Mouse (Mus musculus) liver, embryonic 13.5 days (tissue): Measurements from ENCODE around the gene Tsnax. TPM values are rescaled to one million over a fixed set of nuclear protein-coding genes. Genes with fewer than 3 reads are reported as not detected.

Source experiments
- ATAC-seq: fragments of 200-750 bp; cut with Nextera tagmentation; 2 replicates; pipeline ENCODE4 v1.8.0; 2017; ENCODE audit warnings: low read depth, mild to moderate bottlenecking, moderate number of reproducible peaks, moderate library complexity
- DNase-seq: peaks from one replicate; pipeline ENCODE4 v3.0.0; 2022
- H3K27ac ChIP-seq: fragments of 300-500 bp; sonication (generic); 2 replicates; pipeline ENCODE4 v1.5.1; 2015; ENCODE audit warnings: moderate library complexity, mild to moderate bottlenecking, inconsistent platforms
- H3K27me3 ChIP-seq: fragments of 300-500 bp; sonication (generic); 2 replicates; pipeline ENCODE4 v1.6.1; 2015; ENCODE audit warnings: mild to moderate bottlenecking, inconsistent platforms
- H3K36me3 ChIP-seq: fragments of 300-500 bp; sonication (generic); 2 replicates; pipeline ENCODE4 v1.6.1; 2015; ENCODE audit warnings: mild to moderate bottlenecking, inconsistent platforms
- H3K4me1 ChIP-seq: fragments of 300-500 bp; sonication (generic); replicated peaks from 2 replicates; pipeline ENCODE4 v1.6.1; 2015; ENCODE audit warnings: inconsistent platforms
- H3K4me2 ChIP-seq: fragments of 300-500 bp; sonication (generic); 2 replicates; pipeline ENCODE4 v1.6.1; 2015; ENCODE audit warnings: inconsistent platforms, mild to moderate bottlenecking, moderate library complexity
- H3K4me3 ChIP-seq: fragments of 300-500 bp; sonication (generic); replicated peaks from 2 replicates; pipeline ENCODE4 v1.5.1; 2015; ENCODE audit warnings: mild to moderate bottlenecking, inconsistent platforms
- H3K9ac ChIP-seq: fragments of 300-500 bp; sonication (generic); 2 replicates; pipeline ENCODE4 v1.6.1; 2015; ENCODE audit warnings: mild to moderate bottlenecking, inconsistent platforms
- H3K9me3 ChIP-seq: fragments of 300-500 bp; sonication (generic); replicated peaks from 2 replicates; pipeline ENCODE4 v1.6.1; 2016; ENCODE audit warnings: inconsistent platforms
- WGBS: fragments of 180-500 bp; shearing (Covaris S2); methylation state at CpG from one replicate; pipeline ENCODE4 v1.1.7; 2015; ENCODE audit not compliant: insufficient replicate concordance; 5-methylcytosine and 5-hydroxymethylcytosine counted together
- polyA plus RNA-seq: library from polyadenylated mRNA; unstranded; fragments of >200 nt; fragmentation: Nextera tagmentation; extraction: Ambion mirVana; gene quantifications from 2 replicates; pipeline ENCODE4 v1.2.1, GENCODE M21; 2015

Tsnax gene
- polyA plus RNA-seq = 53.0 and 59.6 TPM in 2 replicates

- DNase-seq (peak; percentile 80), ATAC-seq (peak; percentile 98)
- WGBS = 2% methylated on average over 75 of the region's 84 CpGs
- Histone ChIP-seq H3K4me1 (peaks cover 11% of the 10 kb centered on the region), H3K9me3 (no peaks in the 10 kb centered on the region), H3K36me3 (peaks cover 29% of the 10 kb centered on the region), H3K27me3 (no peaks in the 10 kb centered on the region), H3K27ac (peak within 1 kb of the TSS; percentile 59), H3K9ac (peak within 1 kb of the TSS; percentile 91), H3K4me3 (peak within 1 kb of the TSS; percentile 92), H3K4me2 (peak within 1 kb of the TSS; percentile 88)
Observed at GRCm38 (mm10) chr8:125012695-125013627, at the start of gene Tsnax. Gene Tsnax (plus strand): TSS chr8:125012997.

GRCm38 (mm10) chr8:124963246-124963645 lies 49.6 kb upstream of the Tsnax start:
- DNase-seq (no peak), ATAC-seq (no peak)
- WGBS = 80% methylated on average over 5 of the region's 5 CpGs

GRCm38 (mm10) chr8:124964966-124965365 lies 47.8 kb upstream of the Tsnax start:
- 79% methylated on average over 8 of the region's 8 CpGs for WGBS
- Histone ChIP-seq H3K36me3 (no peaks in the 10 kb centered on the region), H3K4me2 (no peak overlapping the region), H3K4me1 (peaks cover 4% of the 10 kb centered on the region), H3K27ac (no peak overlapping the region), H3K4me3 (no peak overlapping the region), H3K9ac (no peak overlapping the region), H3K9me3 (no peaks in the 10 kb centered on the region), H3K27me3 (no peaks in the 10 kb centered on the region)
- DNase-seq (no peak), ATAC-seq (no peak)

More at GRCm38 (mm10) chr8:124963246-124963645, 49.6 kb upstream of the Tsnax start:
- Histone ChIP-seq H3K27me3 (no peaks in the 10 kb centered on the region), H3K9me3 (no peaks in the 10 kb centered on the region), H3K27ac (no peak overlapping the region), H3K36me3 (no peaks in the 10 kb centered on the region), H3K4me3 (no peak overlapping the region), H3K4me2 (no peak overlapping the region), H3K9ac (no peak overlapping the region), H3K4me1 (peaks cover 12% of the 10 kb centered on the region)

- no peak for ATAC-seq
- no peak overlapping the region for H3K27ac ChIP-seq
- no peaks in the 10 kb centered on the region for H3K36me3 ChIP-seq
- H3K9ac ChIP-seq = no peak overlapping the region
- 58% methylated on average over 6 of the region's 6 CpGs for WGBS
- H3K4me2 ChIP-seq = no peak overlapping the region
- no peak for DNase-seq
- no peaks in the 10 kb centered on the region for H3K27me3 ChIP-seq
- no peak overlapping the region for H3K4me3 ChIP-seq
- peaks cover 6% of the 10 kb centered on the region for H3K4me1 ChIP-seq
- H3K9me3 ChIP-seq = no peaks in the 10 kb centered on the region
Observed at GRCm38 (mm10) chr8:124970312-124970933, 42.4 kb upstream of the Tsnax start.

- H3K4me2 ChIP-seq = no peak overlapping the region
- H3K27me3 ChIP-seq = no peaks in the 10 kb centered on the region
- no peaks in the 10 kb centered on the region for H3K36me3 ChIP-seq
- 62% methylated on average over 8 of the region's 8 CpGs for WGBS
- peaks cover 6% of the 10 kb centered on the region for H3K4me1 ChIP-seq
- H3K4me3 ChIP-seq = no peak overlapping the region
- H3K9ac ChIP-seq = no peak overlapping the region
- ATAC-seq = no peak
- DNase-seq = no peak
- H3K9me3 ChIP-seq = no peaks in the 10 kb centered on the region
- H3K27ac ChIP-seq = no peak overlapping the region
Observed at GRCm38 (mm10) chr8:124973221-124973620, 39.6 kb upstream of the Tsnax start.

GRCm38 (mm10) chr8:124974254-124974653 lies 38.5 kb upstream of the Tsnax start:
- DNase-seq = no peak
- WGBS = 29% methylated on average over 4 of the region's 4 CpGs
- H3K27me3 ChIP-seq = no peaks in the 10 kb centered on the region
- H3K9me3 ChIP-seq = no peaks in the 10 kb centered on the region
- peaks cover 6% of the 10 kb centered on the region for H3K4me1 ChIP-seq
- no peak overlapping the region for H3K4me2 ChIP-seq
- H3K36me3 ChIP-seq = no peaks in the 10 kb centered on the region
- peak; percentile 43; the same call in 1 of the 2 replicates for ATAC-seq
- H3K27ac ChIP-seq = no peak overlapping the region
- H3K4me3 ChIP-seq = no peak overlapping the region
- H3K9ac ChIP-seq = no peak overlapping the region

GRCm38 (mm10) chr8:124976211-124976610 lies 36.6 kb upstream of the Tsnax start:
- ATAC-seq = no peak
- H3K27ac ChIP-seq = no peak overlapping the region

GRCm38 (mm10) chr8:124978026-124978425 lies 34.8 kb upstream of the Tsnax start:
- 63% methylated on average over 7 of the region's 7 CpGs for WGBS
- Histone ChIP-seq H3K4me3 (no peak overlapping the region), H3K9ac (no peak overlapping the region), H3K9me3 (no peaks in the 10 kb centered on the region; the same call in none of the 2 replicates), H3K4me1 (peaks cover 6% of the 10 kb centered on the region), H3K4me2 (no peak overlapping the region), H3K27ac (no peak overlapping the region), H3K27me3 (no peaks in the 10 kb centered on the region), H3K36me3 (no peaks in the 10 kb centered on the region)
- DNase-seq (no peak), ATAC-seq (no peak)

More at GRCm38 (mm10) chr8:124976211-124976610, 36.6 kb upstream of the Tsnax start:
- H3K36me3 ChIP-seq = no peaks in the 10 kb centered on the region
- H3K9me3 ChIP-seq = no peaks in the 10 kb centered on the region; the same call in none of the 2 replicates
- peaks cover 6% of the 10 kb centered on the region for H3K4me1 ChIP-seq
- H3K4me3 ChIP-seq = no peak overlapping the region
- H3K9ac ChIP-seq = no peak overlapping the region
- DNase-seq = no peak
- 65% methylated on average over 6 of the region's 6 CpGs for WGBS
- H3K4me2 ChIP-seq = no peak overlapping the region
- no peaks in the 10 kb centered on the region for H3K27me3 ChIP-seq

GRCm38 (mm10) chr8:124980036-124980435 lies 32.8 kb upstream of the Tsnax start:
- Histone ChIP-seq H3K27ac (no peak overlapping the region), H3K27me3 (no peaks in the 10 kb centered on the region), H3K4me1 (no peaks in the 10 kb centered on the region), H3K9ac (no peak overlapping the region), H3K36me3 (no peaks in the 10 kb centered on the region), H3K4me2 (no peak overlapping the region), H3K4me3 (no peak overlapping the region), H3K9me3 (no peaks in the 10 kb centered on the region; the same call in none of the 2 replicates)
- ATAC-seq (no peak), DNase-seq (no peak)
- WGBS = 74% methylated on average over 3 of the region's 3 CpGs

GRCm38 (mm10) chr8:124980828-124981227 lies 32.0 kb upstream of the Tsnax start:
- ATAC-seq (no peak), DNase-seq (no peak)
- Histone ChIP-seq H3K27me3 (peaks cover 4% of the 10 kb centered on the region; the same call in 1 of the 2 replicates), H3K4me2 (no peak overlapping the region), H3K4me3 (no peak overlapping the region), H3K36me3 (no peaks in the 10 kb centered on the region), H3K27ac (no peak overlapping the region), H3K9me3 (no peaks in the 10 kb centered on the region; the same call in none of the 2 replicates), H3K9ac (no peak overlapping the region), H3K4me1 (no peaks in the 10 kb centered on the region)
- WGBS = 68% methylated on average over 8 of the region's 8 CpGs

- 0 out of 2 replicates have a peak, but pooled peaks cover 17% of the 10 kb centered on the region for H3K27me3 ChIP-seq
- no peaks in the 10 kb centered on the region for H3K36me3 ChIP-seq
- 9% methylated on average over 17 of the region's 17 CpGs for WGBS
- no peak overlapping the region for H3K4me3 ChIP-seq
- no peak overlapping the region for H3K27ac ChIP-seq
- H3K9ac ChIP-seq = no peak overlapping the region
- ATAC-seq (no peak), DNase-seq (no peak)
- H3K4me1 ChIP-seq = peaks cover 7% of the 10 kb centered on the region; the same call in 1 of the 2 replicates
- H3K9me3 ChIP-seq = no peaks in the 10 kb centered on the region
- peak overlapping the region; percentile 21; the same call in 1 of the 2 replicates for H3K4me2 ChIP-seq
Observed at GRCm38 (mm10) chr8:124990923-124991667, 21.7 kb upstream of the Tsnax start.
